Mouse (Mus musculus) spleen, adult 12 weeks (tissue): Measurements from ENCODE around the gene Arg2.

Source experiments
- DNase-seq: peaks from one replicate; pipeline ENCODE4 v3.0.0; 2022; ENCODE audit warnings: low spot score

Gene Arg2

GRCm38 (mm10) chr12:79130299-79131177 is at the start of gene Arg2:
Gene Arg2, plus strand, starts transcription at chr12:79130777.
- peak; percentile 44 for DNase-seq

GRCm38 (mm10) chr12:79089182-79089812 is 41.3 kb upstream of the Arg2 start, which contains the start of gene Pigh:
Gene Pigh, minus strand, starts transcription at chr12:79089651.
- peak; percentile 71 for DNase-seq

GRCm38 (mm10) chr12:79092569-79092968 is 38.0 kb upstream of the Arg2 start:
- peak; percentile 52 for DNase-seq

- DNase-seq = no peak
These were observed 33.3 kb upstream of the Arg2 start for GRCm38 (mm10) chr12:79097106-79097752.

GRCm38 (mm10) chr12:79103773-79104172 is 26.8 kb upstream of the Arg2 start:
- no peak for DNase-seq

GRCm38 (mm10) chr12:79104544-79104943 is 26.0 kb upstream of the Arg2 start:
- DNase-seq = no peak

- no peak for DNase-seq
These were observed 25.3 kb upstream of the Arg2 start for GRCm38 (mm10) chr12:79105312-79105711.

GRCm38 (mm10) chr12:79118991-79119390 is 11.6 kb upstream of the Arg2 start:
- DNase-seq = no peak

GRCm38 (mm10) chr12:79122820-79123219 is 7.8 kb upstream of the Arg2 start:
- DNase-seq = no peak

- no peak for DNase-seq
These were observed 650 bp downstream of the Arg2 start for GRCm38 (mm10) chr12:79131178-79131675.

GRCm38 (mm10) chr12:79131706-79132460 is 1.3 kb downstream of the Arg2 start:
- DNase-seq = no peak

- no peak for DNase-seq
These were observed 4.1 kb downstream of the Arg2 start for GRCm38 (mm10) chr12:79134676-79135075.

GRCm38 (mm10) chr12:79135105-79135504 is 4.5 kb downstream of the Arg2 start:
- DNase-seq = no peak

GRCm38 (mm10) chr12:79136949-79137348 is 6.4 kb downstream of the Arg2 start:
- no peak for DNase-seq

GRCm38 (mm10) chr12:79138999-79139398 is 8.4 kb downstream of the Arg2 start:
- DNase-seq = no peak

- DNase-seq = no peak
These were observed 8.8 kb downstream of the Arg2 start for GRCm38 (mm10) chr12:79139417-79139816.

GRCm38 (mm10) chr12:79140811-79141210 is 10.2 kb downstream of the Arg2 start:
- DNase-seq = no peak

GRCm38 (mm10) chr12:79141384-79141783 is 10.8 kb downstream of the Arg2 start:
- no peak for DNase-seq

GRCm38 (mm10) chr12:79149653-79150052 is 19.1 kb downstream of the Arg2 start:
- DNase-seq = no peak

GRCm38 (mm10) chr12:79162876-79163275 is 32.3 kb downstream of the Arg2 start:
- no peak for DNase-seq

- no peak for DNase-seq
These were observed 38.6 kb downstream of the Arg2 start for GRCm38 (mm10) chr12:79169173-79169572.

- DNase-seq = no peak
These were observed 39.8 kb downstream of the Arg2 start for GRCm38 (mm10) chr12:79170421-79170820.
